Mouse (Mus musculus) hindbrain, embryonic 12.5 days (tissue): ENCODE data around the gene Dync1li2. TPM values are rescaled to one million over a fixed set of nuclear protein-coding genes. Genes with fewer than 3 reads are reported as not detected.
A peak's percentile ranks its signal among the peaks of the same experiment; 100 is the strongest.

Source experiments
- ATAC-seq: fragments of 200-750 bp; cut with Nextera tagmentation; 2 replicates; pipeline ENCODE4 v1.8.0; 2017; ENCODE audit warnings: moderate TSS enrichment; ENCODE audit not compliant: low FRiP score
- H3K27ac ChIP-seq: fragments of 300-500 bp; sonication (generic); 2 replicates; pipeline ENCODE4 v1.5.1; 2016; ENCODE audit warnings: mild to moderate bottlenecking
- H3K27me3 ChIP-seq: fragments of 300-500 bp; sonication (generic); 2 replicates; pipeline ENCODE4 v1.6.1; 2016; ENCODE audit warnings: mild to moderate bottlenecking
- H3K36me3 ChIP-seq: fragments of 300-500 bp; sonication (generic); 2 replicates; pipeline ENCODE4 v1.6.1; 2016; ENCODE audit warnings: mild to moderate bottlenecking
- H3K4me1 ChIP-seq: fragments of 300-500 bp; sonication (generic); 2 replicates; pipeline ENCODE4 v1.6.1; 2016
- H3K4me2 ChIP-seq: fragments of 300-500 bp; sonication (generic); replicated peaks from 2 replicates; pipeline ENCODE4 v1.6.1; 2016; ENCODE audit warnings: mild to moderate bottlenecking
- H3K4me3 ChIP-seq: fragments of 300-500 bp; sonication (generic); 2 replicates; pipeline ENCODE4 v1.5.1; 2016; ENCODE audit warnings: mild to moderate bottlenecking
- H3K9ac ChIP-seq: fragments of 300-500 bp; sonication (generic); 2 replicates; pipeline ENCODE4 v1.6.1; 2016; ENCODE audit warnings: mild to moderate bottlenecking, moderate library complexity
- H3K9me3 ChIP-seq: fragments of 300-500 bp; sonication (generic); replicated peaks from 2 replicates; pipeline ENCODE4 v1.6.1; 2016; ENCODE audit warnings: mild to moderate bottlenecking
- WGBS: fragments of 180-500 bp; shearing (Covaris S2); methylation state at CpG from one replicate; pipeline ENCODE4 v1.1.7; 2016; 5-methylcytosine and 5-hydroxymethylcytosine counted together
- polyA plus RNA-seq: library from polyadenylated mRNA; unstranded; fragments of >200 nt; fragmentation: Nextera tagmentation; extraction: Ambion mirVana; gene quantifications from 2 replicates; pipeline ENCODE4 v1.2.1, GENCODE M21; 2016

The Dync1li2 gene
- polyA plus RNA-seq, 1 experiment from 2014 or later = 131 TPM

DNA sequence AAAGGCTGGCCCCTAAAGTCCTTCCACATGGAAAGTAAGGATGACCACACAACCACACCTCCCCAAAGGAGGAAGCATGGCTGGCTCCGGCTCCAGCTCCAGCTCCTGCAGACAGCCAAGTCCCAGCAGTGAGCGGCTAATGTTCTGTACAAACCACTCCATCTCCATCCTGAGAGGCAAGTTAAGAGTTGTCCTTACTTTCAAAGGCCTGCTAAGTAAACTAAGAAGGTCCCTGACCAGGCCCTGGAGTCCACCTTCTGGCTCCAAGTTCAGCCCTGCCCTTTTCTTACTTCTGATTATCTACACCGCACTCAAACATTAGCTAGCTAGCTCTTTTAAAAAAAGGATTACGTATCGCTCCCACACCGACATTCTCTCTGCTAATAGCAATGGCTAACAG, 49.1 kb downstream of the Dync1li2 start:
- WGBS = 93% methylated on average over 6 of the region's 6 CpGs
- Histone ChIP-seq H3K4me2 (no peak overlapping the region; the same call in 1 of the 2 replicates), H3K27me3 (no peaks in the 10 kb centered on the region)

DNA sequence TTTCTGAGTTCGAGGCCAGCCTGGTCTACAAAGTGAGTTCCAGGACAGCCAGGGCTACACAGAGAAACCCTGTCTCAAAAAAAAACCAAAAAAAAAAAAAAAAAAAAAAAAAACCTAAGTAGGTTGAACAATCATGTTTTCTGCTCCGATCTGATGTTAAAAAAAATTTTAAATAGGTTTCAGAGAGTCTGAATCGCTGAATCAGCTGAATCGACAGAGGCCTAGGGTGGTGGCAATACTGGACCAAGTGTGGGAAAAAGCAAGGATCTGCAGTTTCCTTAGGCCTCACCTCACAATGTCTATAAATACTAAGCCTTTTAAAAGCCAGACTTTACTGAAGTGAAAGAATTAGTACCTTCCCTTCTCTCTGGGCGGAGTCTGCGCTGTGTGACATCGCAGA, 49.7 kb downstream of the Dync1li2 start:
- Histone ChIP-seq H3K9me3 (no peaks in the 10 kb centered on the region), H3K27ac (no peak overlapping the region), H3K9ac (no peak overlapping the region), H3K4me3 (no peak overlapping the region), H3K27me3 (no peaks in the 10 kb centered on the region), H3K36me3 (no peaks in the 10 kb centered on the region), H3K4me2 (no peak overlapping the region), H3K4me1 (peaks cover 16% of the 10 kb centered on the region)
- no peak for ATAC-seq
- 95% methylated on average over 7 of the region's 7 CpGs for WGBS

More for the DNA sequence above, 49.1 kb downstream of the Dync1li2 start:
- no peak overlapping the region for H3K9ac ChIP-seq
- no peak for ATAC-seq
- no peak overlapping the region for H3K27ac ChIP-seq
- H3K4me3 ChIP-seq = no peak overlapping the region
- H3K9me3 ChIP-seq = no peaks in the 10 kb centered on the region
- peaks cover 16% of the 10 kb centered on the region for H3K4me1 ChIP-seq
- no peaks in the 10 kb centered on the region for H3K36me3 ChIP-seq

DNA sequence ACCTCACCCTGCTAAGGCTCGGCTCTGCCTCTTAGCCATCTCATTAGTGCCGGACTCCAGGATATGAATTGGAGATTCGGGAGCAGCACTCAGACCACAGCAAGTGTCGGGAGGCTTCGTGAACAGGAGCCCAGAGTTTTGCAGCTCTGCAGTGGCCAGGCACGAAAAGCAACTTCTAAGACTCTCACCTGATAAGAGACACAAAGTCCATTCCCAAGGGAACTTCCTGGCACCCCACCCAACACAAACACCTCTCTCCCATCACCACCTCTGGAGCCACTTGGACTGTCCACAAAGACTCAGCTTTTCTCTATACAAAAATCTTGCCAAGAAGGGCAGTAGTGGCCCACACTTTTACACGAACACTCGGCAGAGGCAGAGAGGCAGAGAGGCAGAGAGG, 52.6 kb downstream of the Dync1li2 start:
- Histone ChIP-seq H3K27ac (no peak overlapping the region), H3K9ac (no peak overlapping the region), H3K4me2 (no peak overlapping the region), H3K36me3 (no peaks in the 10 kb centered on the region), H3K4me3 (no peak overlapping the region), H3K4me1 (peaks cover 35% of the 10 kb centered on the region), H3K27me3 (no peaks in the 10 kb centered on the region), H3K9me3 (no peaks in the 10 kb centered on the region)
- WGBS = 84% methylated on average over 8 of the region's 8 CpGs
- ATAC-seq = no peak

DNA sequence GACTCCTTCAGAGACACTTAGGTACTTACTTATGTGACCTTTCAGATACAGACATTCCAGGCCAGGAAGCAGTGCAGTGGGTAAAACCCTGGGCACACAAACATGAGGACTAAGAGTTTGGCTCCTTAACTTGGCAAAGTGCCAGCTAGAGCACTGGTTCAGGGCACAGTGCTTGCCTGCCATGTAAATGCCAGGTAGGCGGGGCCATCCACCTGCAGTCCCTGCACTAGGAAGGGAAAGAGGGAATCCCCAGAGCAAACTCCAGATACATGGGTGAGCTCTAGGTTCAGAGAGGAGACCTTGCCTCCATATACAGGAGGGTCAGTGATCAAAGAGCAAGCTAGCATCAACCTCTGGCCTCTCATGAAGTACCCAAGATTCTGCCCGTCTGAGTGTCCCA, 54.9 kb downstream of the Dync1li2 start:
- ATAC-seq = no peak
- no peaks in the 10 kb centered on the region for H3K36me3 ChIP-seq
- H3K9ac ChIP-seq = no peak overlapping the region
- no peak overlapping the region for H3K4me2 ChIP-seq
- 83% methylated on average over 2 of the region's 2 CpGs for WGBS
- no peaks in the 10 kb centered on the region for H3K27me3 ChIP-seq
- no peaks in the 10 kb centered on the region for H3K9me3 ChIP-seq
- no peak overlapping the region for H3K4me3 ChIP-seq
- no peak overlapping the region for H3K27ac ChIP-seq
- peaks cover 27% of the 10 kb centered on the region for H3K4me1 ChIP-seq

DNA sequence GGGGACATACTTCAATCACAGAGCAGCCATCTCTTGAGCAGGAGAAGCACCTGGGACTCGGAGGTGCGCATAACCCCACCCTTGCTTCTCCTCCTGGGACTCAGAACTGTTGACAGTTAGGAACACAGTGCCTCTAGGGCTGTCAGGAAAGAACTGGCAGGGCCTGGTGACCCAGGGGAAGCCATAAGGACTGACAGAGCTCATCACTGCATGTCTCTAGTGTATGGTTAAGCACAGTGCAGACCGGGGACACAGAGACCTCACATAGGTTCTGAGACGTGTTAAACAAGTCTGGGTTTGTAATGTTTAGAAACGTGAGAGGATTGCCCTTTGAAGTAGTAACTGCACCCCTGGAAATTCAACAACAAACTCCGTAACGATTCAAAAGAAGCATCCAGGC, 55.3 kb downstream of the Dync1li2 start:
- Histone ChIP-seq H3K9ac (no peak overlapping the region), H3K36me3 (no peaks in the 10 kb centered on the region), H3K4me3 (no peak overlapping the region), H3K27me3 (no peaks in the 10 kb centered on the region), H3K4me1 (peaks cover 31% of the 10 kb centered on the region), H3K27ac (no peak overlapping the region), H3K4me2 (no peak overlapping the region), H3K9me3 (no peaks in the 10 kb centered on the region)
- 54% methylated on average over 7 of the region's 7 CpGs for WGBS
- no peak for ATAC-seq

DNA sequence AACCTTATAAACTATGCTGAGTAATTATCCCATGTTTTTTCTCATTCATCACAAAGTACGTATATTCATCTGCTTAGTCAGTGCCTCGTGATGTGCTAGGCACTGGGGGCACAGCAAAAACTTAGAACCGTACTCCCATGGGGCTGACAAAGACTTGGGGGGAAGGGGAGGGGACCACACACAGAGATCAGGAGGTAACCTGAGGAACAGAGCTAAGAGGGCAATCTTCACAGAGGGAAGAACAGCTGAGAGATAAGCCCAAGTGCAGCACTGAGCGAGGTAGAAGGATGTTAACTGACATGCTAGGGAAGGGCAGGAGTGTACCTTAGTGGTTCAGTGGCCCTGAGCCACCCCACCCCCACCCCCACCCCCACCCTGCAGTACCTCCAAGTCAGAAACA, 56.2 kb downstream of the Dync1li2 start:
- Histone ChIP-seq H3K4me1 (peaks cover 34% of the 10 kb centered on the region), H3K4me3 (no peak overlapping the region), H3K36me3 (no peaks in the 10 kb centered on the region), H3K9ac (no peak overlapping the region), H3K27me3 (no peaks in the 10 kb centered on the region), H3K27ac (no peak overlapping the region), H3K4me2 (no peak overlapping the region), H3K9me3 (no peaks in the 10 kb centered on the region)
- ATAC-seq = no peak
- WGBS = 24% methylated on average over 4 of the region's 4 CpGs

DNA sequence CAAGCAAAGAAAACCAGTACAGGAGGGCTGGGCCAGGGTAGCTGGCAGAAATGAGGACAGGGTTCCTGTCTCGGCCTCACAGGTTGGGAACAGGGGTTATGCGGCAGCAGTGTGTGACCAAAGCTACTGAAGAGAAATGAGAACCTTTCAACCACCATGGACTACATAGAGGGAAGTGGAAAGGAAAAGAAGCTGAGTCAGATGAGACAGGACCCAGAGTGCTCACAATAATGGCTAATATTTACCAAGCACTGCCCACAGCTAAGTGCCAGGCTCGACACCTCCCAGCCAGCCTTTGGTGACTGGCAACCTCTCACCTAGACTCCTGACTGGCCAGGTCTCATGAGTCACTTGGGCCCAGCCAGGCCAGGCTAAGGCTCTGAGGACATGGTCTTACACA, 58.9 kb downstream of the Dync1li2 start:
- WGBS = 74% methylated on average over 3 of the region's 3 CpGs

DNA sequence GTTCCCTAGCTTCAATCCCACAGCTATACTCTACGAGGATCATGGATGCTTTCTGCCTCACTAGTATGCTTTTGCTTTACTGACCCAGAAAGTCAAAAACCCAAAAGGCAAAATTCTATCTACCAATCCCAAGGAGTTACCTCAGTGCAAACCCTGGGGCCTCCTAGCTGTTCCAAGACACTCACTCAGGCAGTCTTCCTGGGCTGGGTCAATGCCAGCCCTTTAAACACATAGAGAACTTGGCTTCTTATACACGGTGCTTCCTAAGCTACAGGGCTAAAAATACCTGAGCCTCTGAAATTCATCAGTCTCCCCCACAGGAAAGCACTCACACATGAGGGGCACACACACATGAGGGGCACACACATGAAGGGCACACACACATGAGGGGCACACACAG, 59.6 kb downstream of the Dync1li2 start:
- Histone ChIP-seq H3K36me3 (no peaks in the 10 kb centered on the region), H3K27me3 (no peaks in the 10 kb centered on the region), H3K9me3 (no peaks in the 10 kb centered on the region), H3K27ac (no peak overlapping the region), H3K9ac (no peak overlapping the region), H3K4me1 (peaks cover 37% of the 10 kb centered on the region), H3K4me3 (no peak overlapping the region), H3K4me2 (no peak overlapping the region)
- WGBS = 74% methylated on average over 2 of the region's 2 CpGs
- ATAC-seq = no peak

More for the DNA sequence above, 58.9 kb downstream of the Dync1li2 start:
- no peak overlapping the region for H3K4me2 ChIP-seq
- H3K9me3 ChIP-seq = no peaks in the 10 kb centered on the region
- H3K27ac ChIP-seq = no peak overlapping the region
- no peak overlapping the region for H3K4me3 ChIP-seq
- H3K27me3 ChIP-seq = no peaks in the 10 kb centered on the region
- peaks cover 37% of the 10 kb centered on the region for H3K4me1 ChIP-seq
- H3K36me3 ChIP-seq = no peaks in the 10 kb centered on the region
- H3K9ac ChIP-seq = no peak overlapping the region
- ATAC-seq = no peak

DNA sequence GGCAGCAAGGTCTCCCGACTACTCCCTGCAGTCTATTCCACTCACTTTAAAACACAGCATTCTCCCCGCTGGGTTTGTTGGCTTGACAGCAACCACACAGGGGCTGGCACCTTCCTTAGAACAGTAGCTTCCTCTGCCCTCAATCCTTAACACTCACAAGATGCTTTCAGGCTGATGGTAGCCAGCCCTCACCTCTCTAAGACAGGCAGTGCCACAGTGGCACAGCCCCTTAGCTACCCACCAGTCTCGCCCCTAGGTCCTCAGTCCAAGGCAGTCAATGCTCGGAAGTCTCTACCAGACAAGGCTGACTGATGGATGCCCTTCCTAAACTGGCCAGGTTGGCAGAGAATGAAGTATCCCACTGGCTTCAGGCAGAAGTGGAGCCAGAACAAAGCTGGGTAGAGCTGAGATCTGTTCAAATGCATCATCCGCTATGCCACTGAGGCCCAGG, 61.9 kb downstream of the Dync1li2 start:
- Histone ChIP-seq H3K27me3 (no peaks in the 10 kb centered on the region), H3K4me3 (no peak overlapping the region), H3K4me1 (peaks cover 20% of the 10 kb centered on the region), H3K36me3 (no peaks in the 10 kb centered on the region), H3K4me2 (no peak overlapping the region), H3K9ac (no peak overlapping the region), H3K9me3 (no peaks in the 10 kb centered on the region), H3K27ac (no peak overlapping the region)
- 83% methylated on average over 5 of the region's 5 CpGs for WGBS
- ATAC-seq = no peak

DNA sequence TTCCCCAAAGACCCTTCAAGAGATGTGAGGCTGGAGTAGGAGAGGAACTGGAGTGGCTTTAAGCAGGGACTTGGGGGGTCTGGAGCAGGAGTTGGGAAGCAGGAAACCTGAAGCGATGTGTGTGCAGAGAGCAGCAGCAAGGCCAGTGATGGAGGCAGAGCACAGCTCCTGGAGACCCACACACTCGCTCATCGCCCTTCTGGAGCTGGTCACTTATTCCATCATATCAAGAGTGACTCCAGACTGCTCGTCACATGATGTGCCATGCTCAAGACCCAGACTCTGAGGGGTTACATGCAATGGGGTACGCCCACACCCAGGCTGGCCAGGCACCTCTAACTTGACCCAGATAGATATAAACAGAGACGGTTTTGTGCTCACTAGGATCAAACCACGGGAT, 62.6 kb downstream of the Dync1li2 start:
- Histone ChIP-seq H3K4me2 (no peak overlapping the region), H3K4me1 (peaks cover 26% of the 10 kb centered on the region), H3K9ac (no peak overlapping the region), H3K36me3 (no peaks in the 10 kb centered on the region), H3K27ac (no peak overlapping the region), H3K4me3 (no peak overlapping the region), H3K27me3 (no peaks in the 10 kb centered on the region), H3K9me3 (no peaks in the 10 kb centered on the region)
- no peak for ATAC-seq
- WGBS = 94% methylated on average over 7 of the region's 7 CpGs

DNA sequence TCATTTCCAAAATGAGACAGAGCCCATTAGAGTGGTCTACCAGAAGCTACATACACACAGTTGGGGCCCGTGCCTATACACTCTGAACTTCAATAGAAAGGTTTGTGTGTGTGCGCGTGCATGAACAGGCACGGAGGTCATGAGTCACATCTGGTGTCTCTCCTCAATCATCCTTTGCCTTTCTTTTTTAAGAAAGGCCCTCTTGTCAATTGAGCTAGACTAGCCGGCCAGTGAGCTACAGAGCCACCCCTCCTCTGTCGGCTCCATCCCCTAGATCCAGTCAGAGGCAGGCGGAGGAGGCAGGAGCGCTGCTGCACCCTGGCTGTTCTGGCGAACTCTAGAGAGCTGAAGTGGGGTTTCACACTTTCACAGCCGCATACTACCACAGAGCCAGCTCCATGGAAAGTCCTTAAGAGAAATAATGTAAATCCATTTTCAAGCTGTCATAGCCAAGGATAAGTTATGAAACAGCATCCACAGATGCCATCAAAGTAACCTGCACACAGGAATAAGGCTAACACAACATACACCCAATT, 63.5 kb downstream of the Dync1li2 start:
- no peak for ATAC-seq

DNA sequence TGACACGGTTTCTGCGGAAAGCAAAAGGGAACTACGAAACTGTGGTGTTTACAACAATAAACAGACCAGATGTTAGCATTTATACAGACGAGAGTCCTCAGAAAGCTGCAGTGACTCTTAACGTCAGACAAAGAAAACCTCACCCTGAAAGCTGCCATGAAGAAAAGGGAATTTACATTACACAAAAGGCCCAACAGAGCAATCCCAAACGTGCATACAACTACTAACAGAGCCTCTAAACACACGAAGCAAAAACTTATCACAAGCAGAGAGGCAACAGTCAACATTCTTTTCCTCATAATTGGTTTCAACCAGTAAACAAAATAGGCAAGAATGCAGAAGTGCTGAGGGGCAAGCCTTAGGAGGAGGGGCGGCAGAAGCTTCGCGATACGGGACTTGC, 66.2 kb downstream of the Dync1li2 start:
- ATAC-seq = no peak
- Histone ChIP-seq H3K9ac (no peak overlapping the region), H3K4me3 (no peak overlapping the region), H3K27ac (no peak overlapping the region), H3K9me3 (no peaks in the 10 kb centered on the region), H3K27me3 (no peaks in the 10 kb centered on the region), H3K36me3 (no peaks in the 10 kb centered on the region), H3K4me1 (peaks cover 25% of the 10 kb centered on the region), H3K4me2 (no peak overlapping the region)
- 42% methylated on average over 11 of the region's 11 CpGs for WGBS

More for the DNA sequence above, 63.5 kb downstream of the Dync1li2 start:
- Histone ChIP-seq H3K27me3 (no peaks in the 10 kb centered on the region), H3K27ac (no peak overlapping the region), H3K4me3 (no peak overlapping the region), H3K4me1 (peaks cover 33% of the 10 kb centered on the region), H3K9me3 (no peaks in the 10 kb centered on the region), H3K36me3 (no peaks in the 10 kb centered on the region), H3K9ac (no peak overlapping the region), H3K4me2 (no peak overlapping the region)
- WGBS = 35% methylated on average over 10 of the region's 10 CpGs

DNA sequence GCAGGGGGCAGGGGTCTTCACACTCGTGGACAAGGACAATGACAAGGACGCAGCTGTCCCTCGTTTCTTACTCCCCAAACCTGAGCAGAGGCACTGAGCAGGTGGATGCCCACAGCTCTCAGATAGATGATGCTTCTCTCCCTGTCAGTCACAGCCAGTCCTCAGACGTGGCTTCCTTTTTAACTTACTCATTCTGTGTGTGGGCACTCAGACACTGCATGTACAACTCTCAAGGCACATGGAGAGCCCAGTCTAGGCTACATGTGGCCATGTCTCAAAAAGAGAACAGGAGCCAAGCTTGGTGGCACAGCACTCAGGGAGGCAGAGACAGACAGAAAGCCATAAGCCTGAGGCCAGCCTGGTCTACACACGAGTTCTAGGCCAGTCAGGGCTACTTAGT, 66.9 kb downstream of the Dync1li2 start:
- H3K27ac ChIP-seq = 0 out of 2 replicates have a peak overlapping the region, but pooled peaks have one; percentile 17
- no peak overlapping the region for H3K4me3 ChIP-seq
- 45% methylated on average over 5 of the region's 5 CpGs for WGBS
- H3K9me3 ChIP-seq = no peaks in the 10 kb centered on the region
- no peak for ATAC-seq
- H3K4me1 ChIP-seq = peaks cover 25% of the 10 kb centered on the region
- H3K9ac ChIP-seq = no peak overlapping the region; the same call in 1 of the 2 replicates
- H3K36me3 ChIP-seq = no peaks in the 10 kb centered on the region
- no peaks in the 10 kb centered on the region for H3K27me3 ChIP-seq
- H3K4me2 ChIP-seq = no peak overlapping the region
